Mouse (Mus musculus): ENCODE measurements around the gene Mrps35.

GRCm38 (mm10) chr6:146998710-146999109 is 43.9 kb upstream of the Mrps35 start:
- TF ChIP-seq POLR2A (IDR thresholded peaks at IDR 0.05; ENCODE audit: low read depth, low read length) (no peak), CTCF (IDR thresholded peaks at IDR 0.05; ENCODE audit: extremely low read depth, insufficient read length, insufficient replicate concordance, low read depth, low read length) (no peak)

Measured in small intestine, adult 2 months (tissue).